Mouse (Mus musculus): ENCODE results near the gene Camta1. TPM values are rescaled to one million over a fixed set of nuclear protein-coding genes. Genes with fewer than 3 reads are reported as not detected.

The Camta1 gene
- polyA plus RNA-seq, 1 experiment from 2014 or later = 171 TPM

GRCm38 (mm10) chr4:151081977-151082376, 779.7 kb downstream of the Camta1 start:
- H3K9me3 ChIP-seq (ENCODE audit: control insufficient read depth, low read length) = no peaks in the 10 kb centered on the region
- H3K4me1 ChIP-seq (replicated peaks; ENCODE audit: control insufficient read depth, insufficient read depth, low read length) = no peaks in the 10 kb centered on the region
- ATAC-seq (ENCODE audit: low FRiP score) = no peak
- H3K4me3 ChIP-seq (replicated peaks; ENCODE audit: low read length) = no peak overlapping the region
- H3K36me3 ChIP-seq (replicated peaks; ENCODE audit: control insufficient read depth, insufficient read depth) = peaks cover 100% of the 10 kb centered on the region
- no peak overlapping the region for H3K4me2 ChIP-seq (replicated peaks)
- DNase-seq (ENCODE audit: low spot score) = no peak
- WGBS = 92% methylated on average over 13 of the region's 13 CpGs
- no peak overlapping the region for H3K27ac ChIP-seq
- H3K9ac ChIP-seq = no peak overlapping the region
- H3K27me3 ChIP-seq (ENCODE audit: control insufficient read depth, insufficient read depth, low read length) = no peaks in the 10 kb centered on the region

DNA sequence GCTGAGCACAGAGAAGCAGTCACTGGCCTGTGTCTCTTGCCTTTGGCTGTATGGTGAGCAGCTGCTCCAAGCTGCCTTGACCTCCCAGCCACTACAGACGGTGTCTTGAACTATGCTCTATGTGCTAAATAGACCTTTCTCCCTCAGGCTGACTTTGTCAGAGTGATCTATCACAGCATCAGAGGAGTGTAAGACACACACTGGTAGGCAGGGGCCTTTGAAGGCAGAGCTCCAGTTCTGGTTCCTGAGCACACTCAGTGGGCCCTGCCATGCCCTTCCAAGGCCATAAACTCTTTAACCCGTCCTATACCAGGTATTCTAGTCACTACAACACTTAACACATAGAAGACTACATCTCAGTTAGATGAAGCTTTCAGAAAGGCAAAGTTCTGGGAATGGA, 780.3 kb downstream of the Camta1 start:
- DNase-seq (ENCODE audit: low spot score) (no peak), ATAC-seq (ENCODE audit: low FRiP score) (no peak)
- Histone ChIP-seq H3K4me2 (replicated peaks) (no peak overlapping the region), H3K4me1 (replicated peaks; ENCODE audit: control insufficient read depth, insufficient read depth, low read length) (no peaks in the 10 kb centered on the region), H3K36me3 (replicated peaks; ENCODE audit: control insufficient read depth, insufficient read depth) (peaks cover 100% of the 10 kb centered on the region), H3K9ac (no peak overlapping the region), H3K27ac (no peak overlapping the region), H3K9me3 (ENCODE audit: control insufficient read depth, low read length) (no peaks in the 10 kb centered on the region), H3K4me3 (replicated peaks; ENCODE audit: low read length) (no peak overlapping the region), H3K27me3 (ENCODE audit: control insufficient read depth, insufficient read depth, low read length) (no peaks in the 10 kb centered on the region)
- 75% methylated on average over 2 of the region's 2 CpGs for WGBS

- no peak for ATAC-seq (ENCODE audit: low FRiP score)
- no peaks in the 10 kb centered on the region for H3K9me3 ChIP-seq (ENCODE audit: control insufficient read depth, low read length)
- WGBS = 95% methylated on average over 15 of the region's 15 CpGs
Measured at GRCm38 (mm10) chr4:151074817-151075216, 786.9 kb downstream of the Camta1 start.

GRCm38 (mm10) chr4:151073108-151073744, 788.5 kb downstream of the Camta1 start:
- no peak overlapping the region for H3K27ac ChIP-seq
- no peak overlapping the region for H3K4me2 ChIP-seq (replicated peaks)
- WGBS = 55% methylated on average over 13 of the region's 13 CpGs
- H3K27me3 ChIP-seq (ENCODE audit: control insufficient read depth, insufficient read depth, low read length) = no peaks in the 10 kb centered on the region
- peaks cover 100% of the 10 kb centered on the region for H3K36me3 ChIP-seq (replicated peaks; ENCODE audit: control insufficient read depth, insufficient read depth)
- peak; percentile 65; the same call in 1 of the 2 replicates for ATAC-seq (ENCODE audit: low FRiP score)
- no peaks in the 10 kb centered on the region; the same call in 1 of the 2 replicates for H3K4me1 ChIP-seq (replicated peaks; ENCODE audit: control insufficient read depth, insufficient read depth, low read length)
- no peak overlapping the region for H3K9ac ChIP-seq
- no peak overlapping the region for H3K4me3 ChIP-seq (replicated peaks; ENCODE audit: low read length)
- no peaks in the 10 kb centered on the region for H3K9me3 ChIP-seq (ENCODE audit: control insufficient read depth, low read length)
- DNase-seq (ENCODE audit: low spot score) = peak; percentile 82

More at GRCm38 (mm10) chr4:151074817-151075216, 786.9 kb downstream of the Camta1 start:
- H3K27me3 ChIP-seq (ENCODE audit: control insufficient read depth, insufficient read depth, low read length) = no peaks in the 10 kb centered on the region
- no peaks in the 10 kb centered on the region; the same call in 1 of the 2 replicates for H3K4me1 ChIP-seq (replicated peaks; ENCODE audit: control insufficient read depth, insufficient read depth, low read length)
- H3K4me2 ChIP-seq (replicated peaks) = no peak overlapping the region
- H3K4me3 ChIP-seq (replicated peaks; ENCODE audit: low read length) = no peak overlapping the region
- no peak overlapping the region for H3K27ac ChIP-seq
- H3K36me3 ChIP-seq (replicated peaks; ENCODE audit: control insufficient read depth, insufficient read depth) = peaks cover 100% of the 10 kb centered on the region
- no peak for DNase-seq (ENCODE audit: low spot score)
- H3K9ac ChIP-seq = no peak overlapping the region

GRCm38 (mm10) chr4:151070962-151071361, 790.7 kb downstream of the Camta1 start:
- Histone ChIP-seq H3K4me2 (replicated peaks) (no peak overlapping the region), H3K27me3 (ENCODE audit: control insufficient read depth, insufficient read depth, low read length) (no peaks in the 10 kb centered on the region), H3K36me3 (replicated peaks; ENCODE audit: control insufficient read depth, insufficient read depth) (peaks cover 100% of the 10 kb centered on the region), H3K9me3 (ENCODE audit: control insufficient read depth, low read length) (no peaks in the 10 kb centered on the region), H3K4me3 (replicated peaks; ENCODE audit: low read length) (no peak overlapping the region), H3K4me1 (replicated peaks; ENCODE audit: control insufficient read depth, insufficient read depth, low read length) (no peaks in the 10 kb centered on the region; the same call in 1 of the 2 replicates), H3K27ac (no peak overlapping the region), H3K9ac (no peak overlapping the region)
- ATAC-seq (ENCODE audit: low FRiP score) (no peak), DNase-seq (ENCODE audit: low spot score) (no peak)
- 87% methylated on average over 7 of the region's 7 CpGs for WGBS

- no peak overlapping the region for H3K27ac ChIP-seq
- H3K4me2 ChIP-seq (replicated peaks) = no peak overlapping the region
- 75% methylated on average over 4 of the region's 4 CpGs for WGBS
- no peak for ATAC-seq (ENCODE audit: low FRiP score)
- H3K9me3 ChIP-seq (ENCODE audit: control insufficient read depth, low read length) = no peaks in the 10 kb centered on the region
- DNase-seq (ENCODE audit: low spot score) = no peak
- no peaks in the 10 kb centered on the region; the same call in 1 of the 2 replicates for H3K4me1 ChIP-seq (replicated peaks; ENCODE audit: control insufficient read depth, insufficient read depth, low read length)
- H3K4me3 ChIP-seq (replicated peaks; ENCODE audit: low read length) = no peak overlapping the region
- peaks cover 96% of the 10 kb centered on the region for H3K36me3 ChIP-seq (replicated peaks; ENCODE audit: control insufficient read depth, insufficient read depth)
- H3K27me3 ChIP-seq (ENCODE audit: control insufficient read depth, insufficient read depth, low read length) = no peaks in the 10 kb centered on the region
- H3K9ac ChIP-seq = no peak overlapping the region
Measured at GRCm38 (mm10) chr4:151068751-151069150, 792.9 kb downstream of the Camta1 start.

DNA sequence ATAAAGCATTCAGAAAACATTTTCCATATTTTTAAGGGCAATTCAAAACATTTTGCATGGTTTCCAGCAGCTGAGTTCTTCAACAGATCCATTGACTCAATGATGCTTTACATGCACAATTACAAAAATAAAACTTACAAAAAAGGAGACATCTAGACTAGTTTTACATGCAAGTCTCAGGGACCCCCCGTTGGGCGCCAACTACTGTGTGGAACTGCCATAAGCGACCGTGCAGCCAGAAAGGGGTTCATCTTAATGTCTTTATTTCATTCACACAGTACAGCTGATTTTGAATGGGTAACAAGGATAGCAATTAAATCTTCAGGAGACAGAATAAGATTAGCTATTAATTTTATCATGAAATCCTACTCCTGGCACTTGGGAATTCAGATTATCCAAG, 802.1 kb downstream of the Camta1 start:
- no peaks in the 10 kb centered on the region for H3K9me3 ChIP-seq (ENCODE audit: control insufficient read depth, low read length)
- no peak overlapping the region for H3K4me2 ChIP-seq (replicated peaks)
- peaks cover 52% of the 10 kb centered on the region for H3K36me3 ChIP-seq (replicated peaks; ENCODE audit: control insufficient read depth, insufficient read depth)
- no peaks in the 10 kb centered on the region for H3K27me3 ChIP-seq (ENCODE audit: control insufficient read depth, insufficient read depth, low read length)
- H3K27ac ChIP-seq = no peak overlapping the region
- peaks cover 20% of the 10 kb centered on the region for H3K4me1 ChIP-seq (replicated peaks; ENCODE audit: control insufficient read depth, insufficient read depth, low read length)
- H3K9ac ChIP-seq = no peak overlapping the region
- ATAC-seq (ENCODE audit: low FRiP score) = no peak
- DNase-seq (ENCODE audit: low spot score) = no peak
- no peak overlapping the region for H3K4me3 ChIP-seq (replicated peaks; ENCODE audit: low read length)
- 88% methylated on average over 4 of the region's 4 CpGs for WGBS

GRCm38 (mm10) chr4:151058634-151059033, 803.0 kb downstream of the Camta1 start:
- Histone ChIP-seq H3K4me2 (replicated peaks) (peak overlapping the region; percentile 62), H3K4me1 (replicated peaks; ENCODE audit: control insufficient read depth, insufficient read depth, low read length) (peaks cover 20% of the 10 kb centered on the region), H3K27ac (peak overlapping the region; percentile 83), H3K4me3 (replicated peaks; ENCODE audit: low read length) (no peak overlapping the region), H3K9ac (peak overlapping the region; percentile 52), H3K27me3 (ENCODE audit: control insufficient read depth, insufficient read depth, low read length) (no peaks in the 10 kb centered on the region), H3K36me3 (replicated peaks; ENCODE audit: control insufficient read depth, insufficient read depth) (peaks cover 54% of the 10 kb centered on the region), H3K9me3 (ENCODE audit: control insufficient read depth, low read length) (no peaks in the 10 kb centered on the region)
- ATAC-seq (ENCODE audit: low FRiP score) (no peak), DNase-seq (ENCODE audit: low spot score) (no peak)
- WGBS = 81% methylated on average over 4 of the region's 4 CpGs

DNA sequence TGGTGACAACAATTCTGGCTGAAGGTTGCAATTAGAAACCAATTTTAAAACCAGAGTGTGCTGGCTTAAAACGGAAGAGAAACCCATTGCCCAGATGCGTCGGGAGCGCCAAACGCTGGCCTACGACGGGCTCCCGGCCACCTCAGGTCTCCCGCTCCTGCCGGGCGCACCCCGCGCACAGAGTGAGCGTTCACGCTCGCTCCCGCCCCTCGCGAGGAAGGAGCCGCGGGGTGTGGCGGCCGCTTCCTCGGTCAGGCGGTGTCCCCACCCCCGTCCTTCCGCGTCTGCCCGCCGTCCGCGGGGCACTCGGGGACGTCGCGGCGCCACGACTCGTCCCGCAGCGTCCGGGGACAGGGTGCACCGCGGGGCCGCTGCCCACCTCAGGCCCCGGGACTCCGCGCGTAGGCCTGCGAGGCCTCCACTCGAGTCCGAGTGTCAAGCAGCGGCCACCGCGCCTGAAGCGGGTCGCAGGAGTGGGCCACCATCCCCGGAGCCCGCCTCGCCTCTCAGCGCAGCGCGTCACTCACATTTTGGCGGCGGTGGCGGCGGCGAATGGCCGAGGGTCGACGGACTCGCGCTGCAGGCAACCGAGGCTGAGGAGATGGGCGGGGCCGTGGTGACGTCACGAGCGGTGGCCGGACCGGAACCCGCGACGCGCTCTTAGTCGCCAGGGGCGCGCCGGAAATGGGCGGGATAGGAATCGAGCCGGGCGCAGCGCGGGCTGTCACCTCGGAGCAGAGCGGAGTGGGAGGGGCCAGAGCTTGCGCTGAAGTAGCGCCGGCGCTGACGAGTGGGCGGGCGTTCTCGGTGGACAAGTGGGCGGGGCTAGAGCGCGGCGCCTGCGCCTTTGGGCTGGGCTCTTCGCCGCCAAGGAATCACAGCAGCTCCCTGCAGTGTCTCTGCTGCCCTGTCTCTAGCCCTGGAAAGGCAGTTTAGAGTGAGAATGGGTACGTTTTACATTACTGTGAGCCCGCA, 804.0 kb downstream of the Camta1 start, which contains the start of gene Vamp3:
TSS of gene Vamp3 (minus strand) at position 617 of the 975 bp plus-strand sequence.
- Histone ChIP-seq H3K4me1 (replicated peaks; ENCODE audit: control insufficient read depth, insufficient read depth, low read length) (peaks cover 20% of the 10 kb centered on the region), H3K9ac (peak within 1 kb of the TSS; percentile 97), H3K27ac (peak within 1 kb of the TSS; percentile 95), H3K36me3 (replicated peaks; ENCODE audit: control insufficient read depth, insufficient read depth) (peaks cover 52% of the 10 kb centered on the region), H3K4me2 (replicated peaks) (peak within 1 kb of the TSS; percentile 62), H3K4me3 (replicated peaks; ENCODE audit: low read length) (peak within 1 kb of the TSS; percentile 98), H3K9me3 (ENCODE audit: control insufficient read depth, low read length) (no peaks in the 10 kb centered on the region), H3K27me3 (ENCODE audit: control insufficient read depth, insufficient read depth, low read length) (no peaks in the 10 kb centered on the region)
- DNase-seq (ENCODE audit: low spot score) = peak; percentile 100
- WGBS = under 1% methylated on average over 94 of the region's 114 CpGs
- ATAC-seq (ENCODE audit: low FRiP score) = peak; percentile 99
